Mouse (Mus musculus): Measurements from ENCODE around the gene Fam228b.

GRCm38 (mm10) chr12:4729165-4729564 lies 39.9 kb downstream of the Fam228b start:
- no peak for TF ChIP-seq CTCF (IDR thresholded peaks at IDR 0.05; ENCODE audit: insufficient read depth, low read length)
- no peak for TF ChIP-seq POLR2A (IDR thresholded peaks at IDR 0.05; ENCODE audit: borderline replicate concordance, extremely low read depth, low read depth, low read length)
